Mouse (Mus musculus): ENCODE results near the gene Zfp599. TPM values are rescaled to one million over a fixed set of nuclear protein-coding genes. Genes with fewer than 3 reads are reported as not detected.
A peak's percentile ranks its signal among the peaks of the same experiment; 100 is the strongest.
"Not testable (repeated sequence)": the region's sequence is repeated elsewhere in the genome, so short reads cannot be mapped to it uniquely, and the experiment has no call there.

The Zfp599 gene
- polyA plus RNA-seq, 1 experiment from 2014 or later: 7.7 TPM

- H3K9ac ChIP-seq: no peak overlapping the region
- peaks cover 7% of the 10 kb centered on the region for H3K9me3 ChIP-seq
- no peak overlapping the region for H3K27ac ChIP-seq
- H3K4me3 ChIP-seq (replicated peaks): no peak overlapping the region
- H3K27me3 ChIP-seq: no peaks in the 10 kb centered on the region
- no peak overlapping the region for H3K4me2 ChIP-seq
- H3K36me3 ChIP-seq (replicated peaks): peaks cover 85% of the 10 kb centered on the region
- WGBS: 93% methylated on average over 2 of the region's 2 CpGs
- no peaks in the 10 kb centered on the region for H3K4me1 ChIP-seq
- ATAC-seq (ENCODE audit: low FRiP score): no peak
These were observed 15.5 kb downstream of the Zfp599 start for GRCm38 (mm10) chr9:22244242-22244641.

GRCm38 (mm10) chr9:22240001-22240400 is 19.7 kb downstream of the Zfp599 start:
- H3K4me3 ChIP-seq (replicated peaks): no peak overlapping the region
- no peaks in the 10 kb centered on the region for H3K27me3 ChIP-seq
- 94% methylated on average over 4 of the region's 4 CpGs for WGBS
- no peak overlapping the region for H3K9ac ChIP-seq
- no peak for ATAC-seq (ENCODE audit: low FRiP score)
- H3K36me3 ChIP-seq (replicated peaks): peaks cover 78% of the 10 kb centered on the region
- no peaks in the 10 kb centered on the region; the same call in 1 of the 2 replicates for H3K9me3 ChIP-seq
- H3K4me2 ChIP-seq: no peak overlapping the region
- H3K27ac ChIP-seq: no peak overlapping the region
- no peaks in the 10 kb centered on the region for H3K4me1 ChIP-seq

GRCm38 (mm10) chr9:22230556-22230955 is 29.1 kb downstream of the Zfp599 start:
- ATAC-seq (ENCODE audit: low FRiP score): no peak
- no peak overlapping the region for H3K4me2 ChIP-seq

GRCm38 (mm10) chr9:22230061-22230460 is 29.6 kb downstream of the Zfp599 start:
- Histone ChIP-seq H3K9me3 (no peaks in the 10 kb centered on the region), H3K4me1 (peaks cover 5% of the 10 kb centered on the region; the same call in 1 of the 2 replicates), H3K27ac (no peak overlapping the region), H3K9ac (no peak overlapping the region), H3K4me3 (replicated peaks) (no peak overlapping the region), H3K4me2 (no peak overlapping the region), H3K36me3 (replicated peaks) (peaks cover 3% of the 10 kb centered on the region; the same call in 1 of the 2 replicates), H3K27me3 (no peaks in the 10 kb centered on the region)
- WGBS: 96% methylated on average over 3 of the region's 3 CpGs
- no peak for ATAC-seq (ENCODE audit: low FRiP score)

More at GRCm38 (mm10) chr9:22230556-22230955, 29.1 kb downstream of the Zfp599 start:
- H3K4me1 ChIP-seq: peaks cover 5% of the 10 kb centered on the region; the same call in 1 of the 2 replicates
- no peaks in the 10 kb centered on the region for H3K9me3 ChIP-seq
- H3K36me3 ChIP-seq (replicated peaks): peaks cover 7% of the 10 kb centered on the region; the same call in 1 of the 2 replicates
- H3K9ac ChIP-seq: no peak overlapping the region
- no peaks in the 10 kb centered on the region for H3K27me3 ChIP-seq
- no peak overlapping the region for H3K27ac ChIP-seq
- no peak overlapping the region for H3K4me3 ChIP-seq (replicated peaks)

GRCm38 (mm10) chr9:22229386-22230026 is 30.2 kb downstream of the Zfp599 start:
- Histone ChIP-seq H3K27me3 (no peaks in the 10 kb centered on the region), H3K27ac (no peak overlapping the region), H3K4me3 (replicated peaks) (no peak overlapping the region), H3K4me2 (no peak overlapping the region), H3K36me3 (replicated peaks) (no peaks in the 10 kb centered on the region), H3K9ac (no peak overlapping the region), H3K4me1 (peaks cover 5% of the 10 kb centered on the region; the same call in 1 of the 2 replicates), H3K9me3 (no peaks in the 10 kb centered on the region)
- 92% methylated on average over 6 of the region's 7 CpGs for WGBS
- ATAC-seq (ENCODE audit: low FRiP score): no peak

GRCm38 (mm10) chr9:22226846-22227245 is 32.8 kb downstream of the Zfp599 start:
- no peaks in the 10 kb centered on the region for H3K36me3 ChIP-seq (replicated peaks)
- no peak for ATAC-seq (ENCODE audit: low FRiP score)
- no peak overlapping the region for H3K27ac ChIP-seq
- H3K4me3 ChIP-seq (replicated peaks): no peak overlapping the region
- H3K4me2 ChIP-seq: no peak overlapping the region
- peaks cover 5% of the 10 kb centered on the region; the same call in 1 of the 2 replicates for H3K4me1 ChIP-seq
- no peaks in the 10 kb centered on the region for H3K9me3 ChIP-seq
- 96% methylated on average over 15 of the region's 15 CpGs for WGBS
- H3K9ac ChIP-seq: no peak overlapping the region
- H3K27me3 ChIP-seq: no peaks in the 10 kb centered on the region

- H3K27ac ChIP-seq; H3K9ac ChIP-seq; H3K36me3 ChIP-seq (replicated peaks); H3K9me3 ChIP-seq; H3K4me1 ChIP-seq; H3K27me3 ChIP-seq; ATAC-seq (ENCODE audit: low FRiP score): not testable (repeated sequence)
- Histone ChIP-seq H3K4me2 (peak overlapping the region; percentile 70), H3K4me3 (replicated peaks) (peak overlapping the region; percentile 78)
- WGBS: 76% methylated on average over 7 of the region's 7 CpGs
These were observed 33.4 kb downstream of the Zfp599 start for GRCm38 (mm10) chr9:22226389-22226673.

GRCm38 (mm10) chr9:22225581-22226388 is 33.9 kb downstream of the Zfp599 start, which contains the start of gene Zfp809:
Gene Zfp809 (plus strand): TSS chr9:22225714.
- Histone ChIP-seq H3K27me3 (no peaks in the 10 kb centered on the region), H3K4me3 (replicated peaks) (peak within 1 kb of the TSS; percentile 78), H3K36me3 (replicated peaks) (no peaks in the 10 kb centered on the region), H3K9me3 (no peaks in the 10 kb centered on the region), H3K27ac (peak within 1 kb of the TSS; percentile 83), H3K4me2 (peak within 1 kb of the TSS; percentile 70), H3K4me1 (peaks cover 5% of the 10 kb centered on the region; the same call in 1 of the 2 replicates), H3K9ac (peak within 1 kb of the TSS; percentile 69)
- 2% methylated on average over 35 of the region's 35 CpGs for WGBS
- ATAC-seq (ENCODE audit: low FRiP score): peak; percentile 99

GRCm38 (mm10) chr9:22224536-22225503 is 34.9 kb downstream of the Zfp599 start:
- peak overlapping the region; percentile 78 for H3K4me3 ChIP-seq (replicated peaks)
- H3K4me2 ChIP-seq: peak overlapping the region; percentile 70
- 0 out of 2 replicates have a peak overlapping the region, but pooled peaks have one; percentile 13 for H3K27ac ChIP-seq
- H3K9me3 ChIP-seq: no peaks in the 10 kb centered on the region
- H3K36me3 ChIP-seq (replicated peaks): no peaks in the 10 kb centered on the region
- peak; percentile 45 for ATAC-seq (ENCODE audit: low FRiP score)
- WGBS: 26% methylated on average over 17 of the region's 17 CpGs
- peaks cover 5% of the 10 kb centered on the region; the same call in 1 of the 2 replicates for H3K4me1 ChIP-seq
- H3K27me3 ChIP-seq: no peaks in the 10 kb centered on the region
- peak overlapping the region; percentile 69; the same call in 1 of the 2 replicates for H3K9ac ChIP-seq

- 95% methylated on average over 4 of the region's 4 CpGs for whole genome bisulfite sequencing
- Histone ChIP-seq H3K4me3 (replicated peaks) (no peak overlapping the region), H3K36me3 (replicated peaks) (no peaks in the 10 kb centered on the region), H3K9ac (no peak overlapping the region), H3K4me1 (peaks cover 5% of the 10 kb centered on the region; the same call in 1 of the 2 replicates), H3K9me3 (no peaks in the 10 kb centered on the region), H3K27me3 (no peaks in the 10 kb centered on the region), H3K27ac (no peak overlapping the region), H3K4me2 (no peak overlapping the region)
- ATAC-seq (ENCODE audit: low FRiP score): no peak
These were observed 35.6 kb downstream of the Zfp599 start for GRCm38 (mm10) chr9:22224066-22224465.

- 57% methylated on average over 6 of the region's 8 CpGs for WGBS
- H3K4me3 ChIP-seq (replicated peaks): no peak overlapping the region
- H3K27ac ChIP-seq: no peak overlapping the region
- no peak overlapping the region for H3K9ac ChIP-seq
- no peak for ATAC-seq (ENCODE audit: low FRiP score)
- no peaks in the 10 kb centered on the region for H3K27me3 ChIP-seq
- no peak overlapping the region for H3K4me2 ChIP-seq
- H3K4me1 ChIP-seq: no peaks in the 10 kb centered on the region
- no peaks in the 10 kb centered on the region for H3K36me3 ChIP-seq (replicated peaks)
- H3K9me3 ChIP-seq: no peaks in the 10 kb centered on the region
These were observed 41.7 kb downstream of the Zfp599 start for GRCm38 (mm10) chr9:22217858-22218493.
